Mouse (Mus musculus) bone marrow macrophage, adult 2 months (primary cell): ENCODE data around the gene Nit2.

Experiments used
- CTCF ChIP-seq: IDR thresholded peaks from 2 replicates; pipeline ENCODE4 v1.5.1; 2012; ENCODE audit warnings: low read depth, mild to moderate bottlenecking, low read length, moderate library complexity
- POLR2A ChIP-seq: IDR thresholded peaks from 2 replicates; pipeline ENCODE4 v1.6.1; 2012; ENCODE audit warnings: mild to moderate bottlenecking, low read depth, low read length, borderline replicate concordance

DNA sequence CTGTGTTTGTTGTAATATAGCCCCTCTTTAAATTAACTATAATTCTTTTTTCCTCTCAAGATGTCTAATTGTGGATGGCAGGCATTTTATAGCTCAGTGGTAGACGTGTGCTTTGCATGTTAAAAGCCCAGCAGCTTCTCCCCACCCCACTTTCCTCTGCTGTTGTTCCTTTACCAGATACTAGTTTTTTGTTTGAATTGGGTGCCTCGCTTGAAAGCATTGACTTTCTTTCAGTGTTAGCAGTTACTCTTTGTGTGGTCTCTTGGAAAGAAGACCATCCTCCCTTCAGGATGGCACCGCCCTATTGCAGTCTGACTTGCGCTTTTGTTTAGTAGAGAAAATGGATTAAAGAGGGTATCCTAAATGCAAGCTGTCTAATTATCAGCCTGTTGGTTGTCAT, 35.6 kb downstream of the Nit2 start:
- TF ChIP-seq CTCF (no peak), POLR2A (no peak)
